Mouse (Mus musculus): ENCODE data around the gene Chrm4. TPM values are rescaled to one million over a fixed set of nuclear protein-coding genes. Genes with fewer than 3 reads are reported as not detected.

The Chrm4 gene
- polyA plus RNA-seq, 1 experiment from 2014 or later = 0.09 TPM

- 80% methylated on average over 5 of the region's 5 CpGs for WGBS (ENCODE audit: insufficient replicate concordance)
- H3K4me1 ChIP-seq (replicated peaks) = peaks cover 9% of the 10 kb centered on the region; the same call in 1 of the 2 replicates
- peaks cover 20% of the 10 kb centered on the region for H3K36me3 ChIP-seq
These were observed 22.3 kb upstream of the Chrm4 start for GRCm38 (mm10) chr2:91904618-91905307.

GRCm38 (mm10) chr2:91906141-91906540 is 20.9 kb upstream of the Chrm4 start:
- DNase-seq = no peak
- H3K9ac ChIP-seq = no peak overlapping the region
- H3K4me3 ChIP-seq (replicated peaks) = no peak overlapping the region
- H3K27me3 ChIP-seq = no peaks in the 10 kb centered on the region
- no peaks in the 10 kb centered on the region for H3K9me3 ChIP-seq (replicated peaks)
- no peak overlapping the region for H3K4me2 ChIP-seq
- no peak overlapping the region for H3K27ac ChIP-seq
- peaks cover 24% of the 10 kb centered on the region for H3K36me3 ChIP-seq
- H3K4me1 ChIP-seq (replicated peaks) = peaks cover 9% of the 10 kb centered on the region; the same call in 1 of the 2 replicates
- no peak for ATAC-seq (ENCODE audit: low read depth)
- WGBS (ENCODE audit: insufficient replicate concordance) = 77% methylated on average over 2 of the region's 2 CpGs

More at GRCm38 (mm10) chr2:91904618-91905307, 22.3 kb upstream of the Chrm4 start:
- no peak for DNase-seq
- H3K9me3 ChIP-seq (replicated peaks) = no peaks in the 10 kb centered on the region
- H3K4me2 ChIP-seq = no peak overlapping the region
- H3K4me3 ChIP-seq (replicated peaks) = no peak overlapping the region
- no peak for ATAC-seq (ENCODE audit: low read depth)
- no peak overlapping the region for H3K27ac ChIP-seq
- no peak overlapping the region for H3K9ac ChIP-seq
- no peaks in the 10 kb centered on the region for H3K27me3 ChIP-seq

- H3K27me3 ChIP-seq = no peaks in the 10 kb centered on the region
- no peak for DNase-seq
- H3K27ac ChIP-seq = no peak overlapping the region
- peaks cover 54% of the 10 kb centered on the region for H3K36me3 ChIP-seq
- H3K4me2 ChIP-seq = no peak overlapping the region
- no peaks in the 10 kb centered on the region for H3K9me3 ChIP-seq (replicated peaks)
- peaks cover 54% of the 10 kb centered on the region for H3K4me1 ChIP-seq (replicated peaks)
- H3K9ac ChIP-seq = no peak overlapping the region
- WGBS (ENCODE audit: insufficient replicate concordance) = 57% methylated on average over 3 of the region's 3 CpGs
- no peak overlapping the region for H3K4me3 ChIP-seq (replicated peaks)
- ATAC-seq (ENCODE audit: low read depth) = no peak
These were observed 14.4 kb upstream of the Chrm4 start for GRCm38 (mm10) chr2:91912616-91913015.

GRCm38 (mm10) chr2:91913328-91914110 is 13.5 kb upstream of the Chrm4 start:
- ATAC-seq (ENCODE audit: low read depth) = no peak
- H3K9me3 ChIP-seq (replicated peaks) = no peaks in the 10 kb centered on the region
- H3K27me3 ChIP-seq = no peaks in the 10 kb centered on the region
- H3K4me3 ChIP-seq (replicated peaks) = no peak overlapping the region
- no peak overlapping the region for H3K4me2 ChIP-seq
- peaks cover 56% of the 10 kb centered on the region for H3K4me1 ChIP-seq (replicated peaks)
- no peak overlapping the region for H3K9ac ChIP-seq
- peaks cover 63% of the 10 kb centered on the region for H3K36me3 ChIP-seq
- no peak overlapping the region for H3K27ac ChIP-seq
- no peak for DNase-seq
- WGBS (ENCODE audit: insufficient replicate concordance) = 64% methylated on average over 7 of the region's 7 CpGs

- Histone ChIP-seq H3K27ac (peak overlapping the region; percentile 63), H3K4me2 (no peak overlapping the region), H3K4me1 (replicated peaks) (peaks cover 62% of the 10 kb centered on the region), H3K36me3 (peaks cover 49% of the 10 kb centered on the region), H3K27me3 (peaks cover 16% of the 10 kb centered on the region), H3K9me3 (replicated peaks) (no peaks in the 10 kb centered on the region), H3K4me3 (replicated peaks) (no peak overlapping the region), H3K9ac (no peak overlapping the region; the same call in 1 of the 2 replicates)
- DNase-seq (no peak), ATAC-seq (ENCODE audit: low read depth) (peak; percentile 81)
- 26% methylated on average over 7 of the region's 7 CpGs for WGBS (ENCODE audit: insufficient replicate concordance)
These were observed 10.6 kb upstream of the Chrm4 start for GRCm38 (mm10) chr2:91916346-91916977.

- H3K27me3 ChIP-seq = peaks cover 23% of the 10 kb centered on the region
- H3K36me3 ChIP-seq = peaks cover 43% of the 10 kb centered on the region
- DNase-seq (no peak), ATAC-seq (ENCODE audit: low read depth) (no peak)
- peaks cover 68% of the 10 kb centered on the region for H3K4me1 ChIP-seq (replicated peaks)
- WGBS (ENCODE audit: insufficient replicate concordance) = 75% methylated on average over 7 of the region's 7 CpGs
- H3K4me2 ChIP-seq = no peak overlapping the region
- no peak overlapping the region for H3K4me3 ChIP-seq (replicated peaks)
- H3K9me3 ChIP-seq (replicated peaks) = no peaks in the 10 kb centered on the region
- peak overlapping the region; percentile 63 for H3K27ac ChIP-seq
- H3K9ac ChIP-seq = no peak overlapping the region; the same call in 1 of the 2 replicates
These were observed 10.0 kb upstream of the Chrm4 start for GRCm38 (mm10) chr2:91917096-91917495.

GRCm38 (mm10) chr2:91920130-91920529 is 6.9 kb upstream of the Chrm4 start:
- Histone ChIP-seq H3K9me3 (replicated peaks) (no peaks in the 10 kb centered on the region), H3K4me1 (replicated peaks) (peaks cover 59% of the 10 kb centered on the region), H3K27me3 (peaks cover 53% of the 10 kb centered on the region), H3K4me3 (replicated peaks) (no peak overlapping the region), H3K4me2 (no peak overlapping the region), H3K9ac (no peak overlapping the region), H3K27ac (no peak overlapping the region), H3K36me3 (peaks cover 21% of the 10 kb centered on the region)
- 47% methylated on average over 4 of the region's 4 CpGs for WGBS (ENCODE audit: insufficient replicate concordance)
- DNase-seq = no peak
- no peak for ATAC-seq (ENCODE audit: low read depth)

GRCm38 (mm10) chr2:91921181-91921789 is 5.8 kb upstream of the Chrm4 start:
- 7% methylated on average over 31 of the region's 31 CpGs for WGBS (ENCODE audit: insufficient replicate concordance)
- DNase-seq (no peak), ATAC-seq (ENCODE audit: low read depth) (0 out of 2 replicates have a peak, but pooled peaks have one; percentile 13)
- peaks cover 21% of the 10 kb centered on the region for H3K36me3 ChIP-seq
- H3K9me3 ChIP-seq (replicated peaks) = no peaks in the 10 kb centered on the region
- H3K27me3 ChIP-seq = peaks cover 64% of the 10 kb centered on the region
- no peak overlapping the region for H3K27ac ChIP-seq
- no peak overlapping the region for H3K9ac ChIP-seq
- peak overlapping the region; percentile 83 for H3K4me2 ChIP-seq
- H3K4me1 ChIP-seq (replicated peaks) = peaks cover 47% of the 10 kb centered on the region
- peak overlapping the region; percentile 56 for H3K4me3 ChIP-seq (replicated peaks)

- H3K27me3 ChIP-seq = peaks cover 66% of the 10 kb centered on the region
- peak overlapping the region; percentile 83 for H3K4me2 ChIP-seq
- no peak overlapping the region for H3K27ac ChIP-seq
- DNase-seq (no peak), ATAC-seq (ENCODE audit: low read depth) (peak; percentile 18; the same call in 1 of the 2 replicates)
- H3K36me3 ChIP-seq = peaks cover 18% of the 10 kb centered on the region
- no peaks in the 10 kb centered on the region for H3K9me3 ChIP-seq (replicated peaks)
- peaks cover 40% of the 10 kb centered on the region for H3K4me1 ChIP-seq (replicated peaks)
- H3K4me3 ChIP-seq (replicated peaks) = peak overlapping the region; percentile 56
- H3K9ac ChIP-seq = no peak overlapping the region; the same call in 1 of the 2 replicates
- under 1% methylated on average over 63 of the region's 64 CpGs for WGBS (ENCODE audit: insufficient replicate concordance)
These were observed 5.1 kb upstream of the Chrm4 start for GRCm38 (mm10) chr2:91921790-91922570.

GRCm38 (mm10) chr2:91922586-91923414 is 4.2 kb upstream of the Chrm4 start:
- no peak overlapping the region for H3K27ac ChIP-seq
- peaks cover 70% of the 10 kb centered on the region for H3K27me3 ChIP-seq
- peaks cover 40% of the 10 kb centered on the region for H3K4me1 ChIP-seq (replicated peaks)
- no peak overlapping the region for H3K9ac ChIP-seq
- DNase-seq = no peak
- peak overlapping the region; percentile 56 for H3K4me3 ChIP-seq (replicated peaks)
- H3K4me2 ChIP-seq = peak overlapping the region; percentile 83
- ATAC-seq (ENCODE audit: low read depth) = no peak
- H3K36me3 ChIP-seq = peaks cover 10% of the 10 kb centered on the region
- no peaks in the 10 kb centered on the region for H3K9me3 ChIP-seq (replicated peaks)
- 2% methylated on average over 37 of the region's 37 CpGs for WGBS (ENCODE audit: insufficient replicate concordance)
